16 mouse cellular contexts compared by ENCODE assay signal in genomic region chr1:194650566-194650965, GRCm38 (mm10).
"Had no signal": no experiment of that assay in that cellular context is flagged by ENCODE, and none has a peak within 500 bp of the region (broad histone marks: within the 10 kb centered on the region; RNA-seq: fewer than 3 reads in every experiment).

No protein-coding gene starts in this region.

- H3K27ac ChIP-seq: kidney, embryonic 15.5 days; limb, embryonic 12.5 days; limb, embryonic 15.5 days; liver, embryonic 14.5 days had no signal

- H3K36me3 ChIP-seq: limb, embryonic 12.5 days had no signal

- ATAC-seq: liver, postnatal 0 days had no signal

- H3K4me3 ChIP-seq: kidney, embryonic 15.5 days; limb, embryonic 12.5 days; limb, embryonic 15.5 days had no signal

- H3K27me3 ChIP-seq: kidney, embryonic 15.5 days; limb, embryonic 12.5 days; limb, embryonic 15.5 days had no signal

- H3K9me3 ChIP-seq: kidney, embryonic 15.5 days; limb, embryonic 12.5 days; limb, embryonic 15.5 days had no signal

- H3K4me2 ChIP-seq: kidney, embryonic 15.5 days; limb, embryonic 12.5 days; limb, embryonic 15.5 days; liver, embryonic 11.5 days; lung, embryonic 14.5 days; midbrain, embryonic 11.5 days had no signal

- DNase-seq: kidney, adult 8-10 months; kidney, postnatal 10 days; kidney, postnatal 36 days; left cerebral cortex, postnatal 4 days; liver, postnatal 0 days; lung, embryonic 14.5 days; lung, postnatal 10 days; lung, postnatal 4 days; midbrain, embryonic 14.5 days; thymus, postnatal 25 days had no signal

- H3K9ac ChIP-seq: kidney, embryonic 15.5 days; limb, embryonic 12.5 days; limb, embryonic 15.5 days; liver, embryonic 14.5 days; liver, postnatal 0 days; lung, embryonic 14.5 days had no signal

- H3K4me1 ChIP-seq: kidney, embryonic 15.5 days; limb, embryonic 12.5 days; limb, embryonic 15.5 days had no signal
